Mouse (Mus musculus) fibroblast of lung, adult 2 months (primary cell): ENCODE measurements at regions not wholly inside any gene's neighbourhood (a gene's known extent, or its start where the extent isn't known, plus 50 kb on each side); places are given as distances from the start of the nearest gene placed in this dataset.

Experiments used
- DNase-seq: peaks from one replicate; pipeline ENCODE4 v3.0.0-alpha.2; 2011; ENCODE audit warnings: low read depth

DNA sequence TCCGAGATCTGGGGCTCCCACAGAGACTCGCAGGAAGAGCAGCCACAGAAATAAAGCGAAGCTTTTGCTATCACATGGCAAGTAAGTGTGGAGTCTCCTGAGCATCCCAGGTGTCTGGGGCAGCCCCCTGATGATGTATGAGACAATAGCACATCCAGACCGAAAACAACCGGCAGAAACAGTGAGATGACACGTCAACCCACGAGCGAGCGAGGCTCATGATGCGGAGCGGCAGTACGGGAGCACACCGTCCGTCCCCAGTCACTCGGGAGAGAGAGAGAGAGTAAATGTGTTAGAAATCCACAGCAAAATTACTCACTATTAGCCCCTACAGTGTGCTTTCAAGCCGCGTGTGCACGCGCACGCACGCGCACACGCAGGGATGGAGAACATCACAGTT, 276.2 kb downstream of the Barhl2 start:
- no peak for DNase-seq

DNA sequence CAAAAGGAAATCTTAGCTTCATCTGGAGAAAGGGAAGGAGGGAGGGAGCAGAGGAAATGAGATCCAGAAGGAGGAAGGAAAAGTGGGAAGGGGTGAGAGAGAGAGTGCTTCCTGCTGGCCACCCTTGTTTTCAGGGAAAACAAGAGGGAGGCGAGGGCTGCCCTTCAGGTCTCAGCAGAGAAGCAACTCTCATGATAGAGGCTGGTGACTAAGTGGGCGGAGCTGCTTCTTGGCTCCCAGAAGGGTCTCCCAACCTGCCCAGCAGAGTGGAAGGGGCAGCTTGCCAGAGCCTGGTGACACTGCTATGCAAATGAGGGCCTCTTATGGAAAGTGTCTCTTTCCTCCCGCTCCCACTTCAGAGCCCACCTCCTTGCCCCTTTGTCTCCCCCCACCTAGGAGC, 285.8 kb downstream of the Barhl2 start:
- DNase-seq: no peak

DNA sequence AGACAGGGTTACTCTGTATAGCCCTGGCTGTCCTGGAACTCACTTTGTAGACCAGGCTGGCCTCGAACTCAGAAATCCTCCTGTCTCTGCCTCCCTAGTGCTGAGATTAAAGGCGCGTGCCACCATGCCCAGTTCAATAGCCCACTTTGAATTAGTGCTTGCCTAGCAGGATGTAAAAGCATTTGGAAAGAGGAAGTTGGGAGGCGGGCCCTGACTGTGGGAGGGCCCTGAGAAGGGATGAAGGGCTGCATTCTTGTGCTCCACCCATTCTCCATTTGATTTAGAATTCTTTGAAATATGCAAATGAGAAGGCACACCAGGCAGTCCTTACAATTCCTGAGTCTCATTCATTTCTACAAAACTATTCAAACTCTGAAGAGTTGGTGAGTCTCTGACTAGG, 287.6 kb downstream of the Barhl2 start:
- no peak for DNase-seq

DNA sequence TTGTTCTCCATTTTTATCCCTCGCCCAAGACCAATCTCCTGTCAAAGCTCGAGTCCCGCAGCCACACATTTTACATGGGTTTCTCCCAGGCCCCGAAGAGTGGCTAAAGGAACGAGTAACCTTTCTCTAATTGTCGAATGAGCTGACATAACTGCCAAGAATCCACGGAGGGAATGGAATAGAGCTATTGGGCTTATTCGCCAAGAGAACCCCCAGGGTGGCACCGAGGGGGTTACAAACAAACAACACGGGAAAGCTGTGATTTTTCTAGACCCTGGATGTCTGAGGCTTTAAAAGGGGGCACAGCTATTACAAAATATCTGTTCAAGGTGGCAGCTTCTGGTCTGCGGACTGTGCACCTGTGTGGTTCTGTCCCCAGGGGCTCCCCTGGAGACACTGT, 290.4 kb downstream of the Barhl2 start:
- DNase-seq: no peak

DNA sequence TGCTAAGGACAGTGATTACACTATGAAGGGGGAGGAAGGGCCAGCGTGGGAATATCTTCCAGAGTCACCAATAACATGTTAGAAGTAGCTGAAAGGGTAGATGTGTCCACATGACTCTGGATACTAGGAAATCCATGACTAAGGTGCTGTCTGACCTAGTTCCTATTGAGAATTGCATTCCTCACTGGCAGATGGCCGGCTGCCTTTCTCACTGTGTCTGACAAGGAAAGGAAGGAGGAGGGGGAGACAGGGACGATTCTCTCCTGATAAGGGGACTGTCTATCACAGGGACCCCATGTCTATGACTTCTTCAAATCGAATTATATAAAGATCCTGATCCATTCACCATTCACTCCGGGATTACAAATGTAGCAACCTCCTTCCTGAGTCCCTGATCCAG, 289.9 kb downstream of the Zfp326 start:
- no peak for DNase-seq

DNA sequence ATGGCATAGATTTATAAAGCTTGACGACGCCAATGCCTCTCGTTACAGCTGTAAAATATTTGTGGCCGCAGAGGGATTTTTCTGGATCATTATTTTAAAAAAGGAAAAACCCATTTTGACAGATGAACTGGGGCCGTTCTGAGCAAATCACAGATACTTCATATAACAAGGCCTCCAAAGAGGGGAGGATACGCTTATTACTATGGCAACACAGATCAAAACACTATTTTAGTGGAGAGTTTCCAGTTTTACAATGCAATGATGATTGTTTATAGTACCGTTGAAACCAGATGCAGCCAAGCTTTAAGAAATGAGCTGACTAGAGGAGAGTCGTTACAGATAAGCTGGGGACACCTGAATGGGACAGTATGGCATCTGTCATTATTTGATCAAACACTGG, 287.8 kb downstream of the Zfp326 start:
- DNase-seq: no peak

DNA sequence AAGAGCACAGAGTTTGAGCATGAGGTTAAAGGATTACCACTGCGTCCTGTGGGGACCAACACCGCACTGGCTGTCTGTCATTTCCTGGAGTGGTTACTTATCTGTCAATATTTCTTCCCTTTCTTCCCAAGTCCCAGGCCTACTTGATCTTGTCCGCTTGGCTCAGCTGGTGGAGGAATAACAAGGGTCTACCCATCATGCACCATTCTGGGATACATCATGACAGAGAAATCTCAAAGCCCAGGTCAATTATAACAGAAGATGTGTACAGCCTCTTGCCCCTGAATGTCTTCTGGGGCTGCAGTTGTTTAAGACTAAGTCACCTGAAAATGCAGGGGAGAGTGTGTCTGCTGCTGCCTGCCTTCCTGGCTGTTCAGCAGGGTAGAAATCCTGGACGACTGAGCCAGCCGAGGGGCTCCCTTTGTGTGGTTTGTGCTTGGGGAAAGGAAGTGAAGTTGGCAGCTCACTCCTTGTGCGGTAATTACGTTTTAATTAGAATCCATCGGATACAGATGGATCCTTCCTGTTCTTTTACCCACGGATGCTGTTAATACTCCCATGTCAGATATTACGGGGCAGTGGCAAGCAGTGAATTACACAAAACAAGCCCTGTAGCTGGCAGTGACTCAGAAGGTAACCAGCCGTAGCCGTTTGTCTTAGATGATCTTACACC, 286.8 kb downstream of the Zfp326 start:
- DNase-seq: no peak

DNA sequence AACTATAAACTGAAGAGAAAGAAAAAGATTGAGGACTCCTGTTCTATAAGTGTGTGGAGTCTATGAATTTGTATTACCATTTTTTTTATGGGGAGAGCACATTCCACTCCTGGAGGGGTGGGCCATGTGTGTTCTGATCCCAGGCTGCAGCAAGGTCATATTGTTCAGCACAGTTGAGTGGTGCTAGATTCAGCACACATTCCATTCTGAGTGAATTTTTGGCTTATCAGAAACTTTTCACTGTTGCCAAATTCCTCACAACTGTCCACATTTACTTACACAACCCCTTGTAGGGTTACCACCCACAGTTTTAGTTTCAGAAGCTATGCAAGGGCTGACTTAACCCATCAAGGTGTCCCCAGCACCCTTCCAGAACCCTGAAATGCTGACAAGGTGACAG, 262.7 kb downstream of the Zfp326 start:
- no peak for DNase-seq

DNA sequence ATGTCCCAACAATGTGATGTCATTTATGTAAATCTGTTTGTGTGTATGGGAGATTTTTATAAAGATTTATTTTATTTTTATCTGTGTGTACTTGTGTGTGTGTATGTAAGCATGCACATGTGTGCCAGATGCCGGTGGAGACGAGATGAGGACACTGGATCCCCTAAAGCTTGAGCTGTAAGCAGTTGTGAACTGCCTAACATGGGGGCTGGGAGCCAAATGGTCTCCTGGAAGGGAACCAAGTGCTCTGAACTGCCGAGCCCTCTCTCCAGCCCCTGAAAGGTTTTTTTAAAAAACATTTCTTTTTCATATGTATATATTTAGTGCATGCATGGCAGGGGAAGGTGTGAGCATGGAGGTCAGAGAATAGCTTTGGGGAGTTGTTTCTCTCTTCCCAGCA, 246.6 kb downstream of the Zfp326 start:
- DNase-seq: no peak

DNA sequence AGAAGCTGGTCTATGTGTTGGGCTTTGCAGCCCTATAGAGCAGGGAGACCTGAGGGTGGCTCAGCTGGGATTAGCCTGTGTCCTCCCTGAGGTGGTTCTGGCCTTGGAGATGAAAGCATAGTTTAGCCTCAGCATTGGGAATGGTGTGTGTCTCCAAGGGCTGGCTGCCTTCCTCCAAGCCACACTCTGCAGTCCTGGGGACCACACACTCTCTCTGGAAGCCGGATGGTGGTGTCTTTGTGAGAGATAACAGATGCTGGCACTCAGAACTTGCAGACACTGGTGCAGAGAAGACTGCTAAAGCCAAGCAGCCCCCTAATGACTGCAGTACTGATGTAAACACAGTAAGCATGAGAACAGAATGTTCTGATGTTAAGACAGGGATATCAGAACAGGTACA, 243.2 kb downstream of the Zfp326 start:
- no peak for DNase-seq

DNA sequence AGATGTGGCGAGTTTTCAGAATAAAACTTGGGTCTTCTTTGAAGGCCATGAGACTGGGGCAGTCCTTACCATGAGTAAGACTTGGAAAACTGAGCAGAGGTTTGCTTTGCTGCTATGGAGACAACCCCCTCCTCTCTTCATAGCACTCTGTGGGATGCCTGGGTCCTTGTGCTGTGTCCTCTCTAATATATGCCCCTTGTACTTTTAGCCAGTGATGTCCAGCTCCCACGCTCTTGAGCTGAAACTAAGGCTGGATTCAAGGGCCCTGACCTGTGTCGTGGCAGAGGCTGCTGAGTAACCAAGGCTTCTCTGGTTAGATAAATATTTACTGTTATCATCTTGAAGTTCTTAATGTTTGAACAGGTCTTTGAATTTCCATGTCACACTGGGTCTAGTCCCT, 236.8 kb downstream of the Zfp326 start:
- no peak for DNase-seq

DNA sequence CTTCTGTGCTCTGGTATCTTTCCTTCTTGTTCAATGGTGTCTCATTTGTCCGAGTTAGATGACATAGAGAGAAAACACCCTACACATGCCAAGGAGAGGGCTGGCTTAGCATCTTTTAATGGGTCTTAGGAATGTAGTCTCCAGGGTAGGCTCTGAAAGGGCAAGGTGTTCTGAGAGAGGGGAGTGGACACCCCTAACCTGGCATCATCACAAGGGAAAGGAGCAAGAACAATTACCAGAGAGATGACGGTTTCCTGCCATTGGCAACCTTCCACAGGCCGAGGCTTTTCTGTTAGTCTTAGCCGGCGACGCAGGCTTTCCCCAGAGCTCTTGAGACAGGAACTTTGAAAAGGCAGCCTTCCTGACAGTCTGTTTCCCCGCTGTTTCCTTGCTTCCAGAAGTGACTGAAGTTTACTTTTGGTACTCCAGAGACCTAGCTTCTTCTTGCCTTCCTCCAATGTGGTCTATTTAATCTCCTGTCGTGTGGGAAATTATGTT, 232.2 kb downstream of the Zfp326 start:
- no peak for DNase-seq

DNA sequence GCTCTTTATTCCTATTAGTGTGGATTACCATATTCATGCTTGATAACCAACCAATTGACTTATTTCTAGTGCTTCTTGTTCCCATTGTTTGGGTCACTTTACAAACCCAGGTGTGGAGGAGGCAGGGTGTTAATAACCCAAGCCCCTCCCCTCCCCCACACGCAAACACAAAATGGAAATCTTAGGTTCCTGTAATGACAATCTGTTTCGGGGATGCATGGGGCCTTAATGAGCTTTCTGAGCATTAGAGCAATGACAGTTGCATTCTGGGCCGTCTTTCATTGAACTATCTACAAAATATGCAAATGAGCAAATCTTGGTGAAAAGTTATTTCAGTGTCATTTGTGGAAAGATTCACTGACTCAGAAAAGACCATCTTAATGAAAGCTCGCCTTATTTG, 225.9 kb downstream of the Zfp326 start:
- no peak for DNase-seq

DNA sequence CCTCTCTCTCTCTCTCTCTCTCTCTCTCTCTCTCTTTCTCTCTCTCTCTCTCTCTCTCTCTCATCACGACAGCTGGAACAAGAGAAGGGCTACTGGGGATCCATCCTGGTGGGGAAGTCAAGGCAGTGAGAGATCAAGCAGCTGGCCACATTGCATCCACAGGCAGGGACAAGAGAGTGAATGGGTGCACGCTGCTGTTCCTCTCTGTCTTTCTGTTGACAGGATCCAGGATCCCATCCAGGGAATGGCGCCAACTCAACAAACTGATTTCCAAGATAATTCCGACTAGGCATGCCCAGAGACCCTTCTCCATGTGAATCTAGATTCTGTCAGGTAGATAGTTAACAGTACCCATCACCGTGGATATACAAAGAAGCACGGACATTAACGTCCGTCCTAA, 222.5 kb downstream of the Zfp326 start:
- no peak for DNase-seq

DNA sequence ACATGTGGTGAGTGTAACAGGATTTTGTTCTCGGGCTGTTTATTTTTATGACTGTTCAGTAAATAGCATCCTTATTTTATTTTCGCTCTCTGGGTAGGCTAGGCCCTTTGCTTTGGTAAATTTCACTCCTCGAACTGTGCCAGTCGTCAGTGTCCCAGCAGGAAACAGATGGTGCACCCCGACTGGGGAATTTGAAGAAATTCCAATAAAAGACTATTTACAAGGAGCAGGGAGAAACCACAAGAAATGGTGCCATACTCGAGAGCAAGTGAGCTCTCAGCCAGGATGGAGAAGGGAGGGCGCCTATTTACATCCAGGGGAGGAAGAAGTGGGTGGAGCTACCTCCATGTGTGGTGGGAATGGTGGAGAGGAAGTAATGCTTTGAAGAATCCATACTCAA, 213.0 kb downstream of the Zfp326 start:
- no peak for DNase-seq

DNA sequence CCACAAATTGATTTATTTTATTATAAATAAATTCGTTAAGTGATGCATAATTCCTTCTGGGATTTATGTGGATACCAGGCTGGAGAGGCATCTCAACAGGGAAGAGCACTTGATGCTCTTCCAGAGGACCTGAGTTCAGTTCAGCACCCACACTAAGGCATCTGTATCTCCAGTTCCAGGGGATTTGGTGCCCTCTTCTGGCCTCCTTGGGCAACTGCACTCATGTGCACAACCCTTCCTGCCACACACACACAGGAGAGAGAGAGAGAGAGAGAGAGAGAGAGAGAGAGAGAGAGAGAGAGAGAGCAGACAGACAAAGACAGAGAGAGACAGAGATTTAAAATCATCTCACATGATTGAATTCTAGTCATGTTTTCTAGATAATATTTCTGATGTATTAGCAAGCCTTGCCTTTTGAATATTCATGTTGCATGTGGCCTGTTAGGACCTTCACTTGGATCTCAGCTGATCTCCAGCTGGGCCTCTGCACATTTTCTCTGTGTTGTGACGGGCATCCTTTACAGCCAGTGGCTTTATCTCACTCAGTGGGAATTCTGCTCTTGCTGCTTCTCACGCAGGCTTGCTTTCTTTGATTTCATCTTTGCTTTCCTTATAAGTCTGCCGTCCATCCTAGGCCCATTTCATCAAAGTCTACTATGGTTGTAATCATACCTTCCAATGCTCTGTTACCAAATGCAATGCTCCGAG, 212.3 kb downstream of the Zfp326 start:
- DNase-seq: no peak

DNA sequence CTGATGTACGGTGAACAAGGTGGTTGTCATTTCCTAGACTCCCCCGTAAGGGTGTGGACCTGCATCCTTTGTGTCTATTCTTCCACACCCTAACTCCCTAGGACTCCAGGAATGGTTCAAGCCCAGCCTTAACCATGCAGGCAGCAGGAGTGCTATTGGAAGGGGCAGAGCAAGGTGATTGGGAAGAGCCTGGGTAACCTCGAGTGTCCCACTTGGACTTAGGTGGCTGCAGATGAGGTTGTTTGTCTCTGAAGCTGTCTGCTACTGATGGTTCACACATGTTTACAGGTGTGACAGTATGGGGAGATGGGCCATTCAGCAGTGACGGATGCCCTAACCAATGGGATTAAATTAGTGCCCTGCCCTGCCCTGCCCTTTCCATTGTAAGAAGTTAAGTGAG, 207.4 kb downstream of the Zfp326 start:
- no peak for DNase-seq

DNA sequence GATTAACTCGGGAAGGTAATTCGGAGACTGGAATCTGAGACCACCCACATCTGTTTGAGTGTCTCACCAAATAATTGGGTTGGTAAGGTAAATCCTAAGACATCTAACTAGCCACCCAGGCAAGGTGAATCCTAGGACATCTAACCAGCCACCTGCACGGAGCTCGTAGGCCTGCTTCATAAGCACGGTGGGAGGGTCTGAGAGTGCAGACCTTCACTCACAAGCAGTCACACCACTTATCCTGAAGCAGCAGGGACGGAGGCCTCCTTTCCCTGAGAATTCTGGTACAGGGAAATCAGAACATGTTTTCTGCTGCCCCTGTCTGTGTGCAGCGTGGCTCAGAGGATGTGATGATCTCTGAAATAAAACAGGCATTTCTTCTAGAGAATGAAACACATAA, 206.5 kb downstream of the Zfp326 start:
- DNase-seq: no peak

DNA sequence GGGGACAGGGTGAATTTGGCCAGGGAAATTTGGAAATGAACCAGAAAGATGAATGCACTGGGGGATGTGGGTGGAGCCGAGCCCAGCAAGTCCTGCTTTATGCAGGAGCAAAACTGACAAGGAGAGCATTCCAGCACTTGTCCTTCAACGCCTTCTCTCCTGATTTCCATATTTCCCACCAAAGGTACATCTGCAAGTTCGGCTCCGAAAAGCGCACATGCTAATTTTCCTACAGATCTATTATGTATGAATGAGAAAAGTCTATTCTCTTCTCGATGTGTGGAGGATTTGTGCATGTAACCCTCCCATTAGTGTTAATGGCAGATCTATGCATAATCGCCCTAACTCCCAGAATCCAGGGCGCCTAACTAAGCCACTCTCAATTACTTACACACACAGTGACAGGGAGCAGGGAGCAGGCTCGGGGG, 190.8 kb downstream of the Zfp326 start:
- DNase-seq: no peak

DNA sequence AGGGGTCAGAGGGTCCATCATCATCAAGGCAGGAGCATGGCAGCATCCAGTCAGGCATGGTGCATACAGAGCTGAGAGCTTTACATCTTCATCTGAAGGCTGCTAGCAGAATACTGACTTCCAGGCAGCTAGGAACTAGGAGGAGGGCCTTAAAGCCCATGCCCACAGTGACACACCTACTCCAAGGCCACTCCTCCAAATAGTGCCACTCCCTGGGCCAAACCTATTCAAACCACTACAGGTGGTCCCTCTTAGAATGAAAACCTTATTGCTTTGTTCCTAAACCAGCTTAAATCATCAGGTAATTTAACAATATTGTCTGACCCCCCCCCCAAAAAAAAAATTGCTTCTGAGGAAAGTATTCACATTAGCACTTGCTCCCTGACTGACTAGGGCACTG, 190.3 kb downstream of the Zfp326 start:
- no peak for DNase-seq

DNA sequence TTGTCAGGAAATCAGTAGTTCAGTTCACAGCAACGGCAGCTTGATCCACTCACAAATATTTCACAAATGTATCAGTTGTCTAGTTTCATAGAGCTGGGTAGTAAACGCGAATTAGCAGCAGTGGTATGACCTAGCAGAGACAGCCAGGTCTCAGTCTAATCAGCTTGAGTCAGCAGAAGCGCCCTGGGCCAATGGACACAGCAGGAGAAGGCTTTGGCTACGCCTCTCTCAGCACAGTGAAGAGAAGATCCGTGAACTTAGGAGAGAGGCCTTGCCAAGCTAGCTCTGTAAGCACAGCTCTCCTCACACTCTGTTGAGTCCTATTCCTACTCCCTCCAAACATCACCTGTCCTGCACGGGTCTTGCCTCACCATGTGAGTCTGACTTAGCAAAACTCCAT, 188.0 kb downstream of the Zfp326 start:
- DNase-seq: no peak

DNA sequence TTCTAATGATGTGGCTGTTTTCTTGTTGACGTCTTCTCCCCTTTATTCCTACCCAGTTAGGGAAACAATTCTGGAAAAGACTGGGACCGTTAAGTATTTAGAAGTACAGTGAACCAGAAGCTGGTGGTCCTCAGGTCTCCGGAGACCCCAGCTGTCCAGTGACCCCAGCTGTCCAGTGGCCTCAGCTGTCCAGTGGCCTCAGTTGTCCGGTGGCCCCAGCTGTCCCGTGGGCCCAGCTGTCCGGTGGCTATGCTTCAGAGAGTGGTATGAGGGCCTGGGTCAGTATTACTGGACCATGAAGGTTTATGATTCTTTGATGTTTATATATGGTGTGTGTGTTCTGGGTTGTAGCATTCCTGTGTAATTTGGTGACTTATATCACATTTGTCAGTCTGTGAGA, 186.6 kb downstream of the Zfp326 start:
- no peak for DNase-seq

DNA sequence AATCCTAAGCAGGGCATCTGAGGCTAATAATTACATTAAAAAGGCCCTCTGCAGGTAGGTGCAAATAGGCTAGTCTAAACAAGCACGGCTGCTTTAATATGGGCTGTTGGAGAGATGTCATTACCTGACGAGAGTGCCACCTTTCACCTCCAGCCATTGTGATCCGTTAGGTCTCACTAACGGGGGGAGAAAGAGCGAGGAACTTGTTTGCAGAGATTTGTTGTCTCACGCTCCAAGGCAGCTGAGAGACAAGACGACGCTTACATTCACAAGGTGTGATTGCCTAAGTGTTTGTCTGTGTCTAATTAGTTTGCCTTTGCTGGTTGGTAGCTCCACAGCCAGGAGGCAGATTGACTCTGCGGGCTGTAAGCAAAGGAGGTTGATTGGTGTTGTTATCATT, 180.3 kb downstream of the Zfp326 start:
- no peak for DNase-seq

DNA sequence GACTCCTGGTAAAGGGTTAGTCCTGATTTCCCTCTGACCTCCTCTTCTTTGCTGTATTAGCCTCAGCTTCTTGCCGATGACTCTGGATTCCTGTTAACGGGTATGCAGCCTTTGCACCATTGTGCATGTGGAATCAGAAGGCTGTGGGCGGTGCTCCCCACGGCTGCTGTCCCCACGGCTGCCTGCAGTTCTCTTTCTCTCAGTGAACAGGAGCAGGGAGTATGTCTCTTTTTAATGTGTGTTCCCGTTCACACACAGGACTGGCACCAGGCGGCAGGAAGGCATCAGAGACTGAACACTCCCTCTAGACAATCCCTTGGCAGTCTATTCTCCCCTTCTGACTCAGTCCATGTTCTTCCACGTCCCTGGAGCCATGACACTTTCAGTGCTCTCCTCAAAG, 178.9 kb downstream of the Zfp326 start:
- DNase-seq: no peak
